Mouse (Mus musculus) central nervous system, embryonic 11.5 days (tissue): Measurements from ENCODE around the gene Wdr92. TPM values are rescaled to one million over a fixed set of nuclear protein-coding genes. Genes with fewer than 3 reads are reported as not detected.

ENCODE experiments used
- polyA plus RNA-seq: library from polyadenylated mRNA; depleted of rRNA; stranded (reverse); fragments of >200 nt; gene quantifications from 2 replicates; pipeline ENCODE4 v1.2.3, GENCODE M21; 2012; rRNA removed

Wdr92 gene
- 19.9 and 21.1 TPM in 2 replicates for polyA plus RNA-seq

GRCm38 (mm10) chr11:17181807-17182206 lies at the start of gene Wdr92:
Wdr92 (plus strand) TSS chr11:17182107.

GRCm38 (mm10) chr11:17158858-17159737 lies 22.8 kb upstream of the Wdr92 start, which contains the start of gene Ppp3r1:
Ppp3r1 (plus strand) TSS chr11:17159263.

GRCm38 (mm10) chr11:17211258-17212140 lies 29.6 kb downstream of the Wdr92 start, which contains the start of gene Pno1:
Pno1 (minus strand) TSS chr11:17211568.

DNA sequence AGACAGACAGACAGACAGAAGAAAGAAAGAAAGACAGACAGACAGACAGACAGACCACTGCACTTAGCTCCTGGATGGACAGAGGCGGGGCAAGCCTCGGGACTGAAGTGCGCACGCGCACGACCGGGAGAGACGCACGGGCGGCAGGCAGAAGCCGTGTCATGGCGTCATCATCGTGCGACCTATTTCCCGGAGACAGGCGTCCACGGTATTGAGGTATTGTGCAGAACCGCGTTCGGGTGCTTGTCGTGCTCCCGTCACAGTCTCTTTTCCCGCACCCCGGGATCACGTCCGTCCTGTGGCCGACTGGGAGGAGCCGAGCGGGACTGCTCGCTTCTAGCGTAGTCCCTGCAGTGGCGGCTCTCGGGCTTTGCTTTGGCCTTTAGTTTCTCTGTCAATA lies 75.5 kb downstream of the Wdr92 start, which contains the start of gene C1d:
C1d (plus strand) TSS at position 137 of the 400 bp plus-strand sequence.

Other genes with a start within 250 kb of the Wdr92 start
- 4.9 and 5.8 TPM in 2 replicates for gene Fbxo48, start 230.7 kb upstream of the Wdr92 start, polyA plus RNA-seq
- 15.1 and 20.7 TPM in 2 replicates for gene Cnrip1, start 130.5 kb upstream of the Wdr92 start, polyA plus RNA-seq
- gene Plek, start 129.7 kb upstream of the Wdr92 start, polyA plus RNA-seq: 5.6 and 7.6 TPM in 2 replicates
- 58.3 and 61.5 TPM in 2 replicates for gene Ppp3r1, start 22.8 kb upstream of the Wdr92 start, polyA plus RNA-seq
- 25.0 and 29.7 TPM in 2 replicates for gene Pno1, start 29.5 kb downstream of the Wdr92 start, polyA plus RNA-seq
- 85.1 and 90.5 TPM in 2 replicates for gene C1d, start 75.5 kb downstream of the Wdr92 start, polyA plus RNA-seq